Mouse (Mus musculus): ENCODE data around the gene Pdgfd. TPM values are rescaled to one million over a fixed set of nuclear protein-coding genes. Genes with fewer than 3 reads are reported as not detected.

Gene Pdgfd
- polyA plus RNA-seq (2012; ENCODE audit: low replicate concordance), result not detected in 2 replicates

GRCm38 (mm10) chr9:6168391-6169037, at the start of gene Pdgfd:
Pdgfd (plus strand) TSS chr9:6168584.

GRCm38 (mm10) chr9:6269796-6270280, 101.5 kb downstream of the Pdgfd start, which contains the start of gene Ddi1:
Ddi1 (minus strand) TSS chr9:6269846.

Other genes starting within 250 kb of the Pdgfd start
- not detected in 2 replicates for gene Ddi1, start 101.3 kb downstream of the Pdgfd start, polyA plus RNA-seq (2012; ENCODE audit: low replicate concordance)